Mouse (Mus musculus) limb, embryonic 11.5 days (tissue): ENCODE data around the gene Cc2d1a. TPM values are rescaled to one million over a fixed set of nuclear protein-coding genes. Genes with fewer than 3 reads are reported as not detected.

Experiments used
- ATAC-seq: fragments of 200-750 bp; cut with Nextera tagmentation; 2 replicates; pipeline ENCODE4 v1.8.0; 2017; ENCODE audit warnings: low read depth; ENCODE audit not compliant: insufficient number of reproducible peaks, low FRiP score, low TSS enrichment
- DNase-seq: peaks from one replicate; pipeline ENCODE4 v3.0.0-alpha.2; 2015; ENCODE audit warnings: low spot score
- H3K27ac ChIP-seq: fragments of 300-500 bp; sonication (generic); replicated peaks from 2 replicates; pipeline ENCODE4 v1.5.1; 2014; ENCODE audit warnings: low read depth, mild to moderate bottlenecking, low read length
- H3K27me3 ChIP-seq: fragments of 300-500 bp; sonication (generic); 2 replicates; pipeline ENCODE4 v1.6.1; 2014; ENCODE audit warnings: mild to moderate bottlenecking, low read length, mixed read lengths; ENCODE audit not compliant: control insufficient read depth, insufficient read depth
- H3K36me3 ChIP-seq: fragments of 300-500 bp; sonication (generic); 2 replicates; pipeline ENCODE4 v1.6.1; 2014; ENCODE audit warnings: mild to moderate bottlenecking, low read length, moderate library complexity, mixed read lengths; ENCODE audit not compliant: control insufficient read depth, insufficient read depth
- H3K4me1 ChIP-seq: fragments of 300-500 bp; sonication (generic); 2 replicates; pipeline ENCODE4 v1.6.1; 2014; ENCODE audit warnings: low read length, mixed read lengths; ENCODE audit not compliant: control insufficient read depth, insufficient read depth
- H3K4me2 ChIP-seq: fragments of 300-500 bp; sonication (generic); 2 replicates; pipeline ENCODE4 v1.6.1; 2014; ENCODE audit warnings: low read depth, mild to moderate bottlenecking, moderate library complexity; ENCODE audit not compliant: severe bottlenecking
- H3K4me3 ChIP-seq: fragments of 300-500 bp; sonication (generic); 2 replicates; pipeline ENCODE4 v1.5.1; 2014; ENCODE audit warnings: low read depth, low read length
- H3K9ac ChIP-seq: fragments of 300-500 bp; sonication (generic); 2 replicates; pipeline ENCODE4 v1.6.1; 2014; ENCODE audit warnings: mild to moderate bottlenecking, low read length
- H3K9me3 ChIP-seq: fragments of 300-500 bp; sonication (generic); 2 replicates; pipeline ENCODE4 v1.6.1; 2016; ENCODE audit warnings: low read length; ENCODE audit not compliant: control insufficient read depth
- WGBS: fragments of 180-500 bp; shearing (Covaris S2); extraction: QIAGEN DNeasy Blood & Tissue Kit; methylation state at CpG from one replicate; pipeline ENCODE4 v1.1.7; 2014; 5-methylcytosine and 5-hydroxymethylcytosine counted together
- polyA plus RNA-seq: library from polyadenylated mRNA; unstranded; fragments of >200 nt; fragmentation: Nextera tagmentation; extraction: Ambion mirVana; gene quantifications from 2 replicates; pipeline ENCODE4 v1.2.1, GENCODE M21; 2014

Cc2d1a gene
- polyA plus RNA-seq, 1 experiment from 2014 or later: 15.7 TPM

GRCm38 (mm10) chr8:84106216-84107040, 41.3 kb downstream of the Cc2d1a start:
- no peak for ATAC-seq
- Histone ChIP-seq H3K4me3 (no peak overlapping the region), H3K9me3 (no peaks in the 10 kb centered on the region), H3K27ac (no peak overlapping the region), H3K27me3 (no peaks in the 10 kb centered on the region), H3K9ac (no peak overlapping the region), H3K36me3 (peaks cover 8% of the 10 kb centered on the region), H3K4me2 (no peak overlapping the region), H3K4me1 (peaks cover 19% of the 10 kb centered on the region)
- no peak for DNase-seq
- 91% methylated on average over 6 of the region's 6 CpGs for WGBS

- Histone ChIP-seq H3K9ac (no peak overlapping the region), H3K4me3 (no peak overlapping the region; the same call in 1 of the 2 replicates), H3K36me3 (peaks cover 10% of the 10 kb centered on the region), H3K4me2 (no peak overlapping the region), H3K27me3 (no peaks in the 10 kb centered on the region), H3K9me3 (no peaks in the 10 kb centered on the region), H3K27ac (no peak overlapping the region), H3K4me1 (peaks cover 19% of the 10 kb centered on the region)
- 76% methylated on average over 2 of the region's 2 CpGs for WGBS
- no peak for DNase-seq
- ATAC-seq: no peak
Observed at GRCm38 (mm10) chr8:84105676-84106075, 42.1 kb downstream of the Cc2d1a start.

DNA sequence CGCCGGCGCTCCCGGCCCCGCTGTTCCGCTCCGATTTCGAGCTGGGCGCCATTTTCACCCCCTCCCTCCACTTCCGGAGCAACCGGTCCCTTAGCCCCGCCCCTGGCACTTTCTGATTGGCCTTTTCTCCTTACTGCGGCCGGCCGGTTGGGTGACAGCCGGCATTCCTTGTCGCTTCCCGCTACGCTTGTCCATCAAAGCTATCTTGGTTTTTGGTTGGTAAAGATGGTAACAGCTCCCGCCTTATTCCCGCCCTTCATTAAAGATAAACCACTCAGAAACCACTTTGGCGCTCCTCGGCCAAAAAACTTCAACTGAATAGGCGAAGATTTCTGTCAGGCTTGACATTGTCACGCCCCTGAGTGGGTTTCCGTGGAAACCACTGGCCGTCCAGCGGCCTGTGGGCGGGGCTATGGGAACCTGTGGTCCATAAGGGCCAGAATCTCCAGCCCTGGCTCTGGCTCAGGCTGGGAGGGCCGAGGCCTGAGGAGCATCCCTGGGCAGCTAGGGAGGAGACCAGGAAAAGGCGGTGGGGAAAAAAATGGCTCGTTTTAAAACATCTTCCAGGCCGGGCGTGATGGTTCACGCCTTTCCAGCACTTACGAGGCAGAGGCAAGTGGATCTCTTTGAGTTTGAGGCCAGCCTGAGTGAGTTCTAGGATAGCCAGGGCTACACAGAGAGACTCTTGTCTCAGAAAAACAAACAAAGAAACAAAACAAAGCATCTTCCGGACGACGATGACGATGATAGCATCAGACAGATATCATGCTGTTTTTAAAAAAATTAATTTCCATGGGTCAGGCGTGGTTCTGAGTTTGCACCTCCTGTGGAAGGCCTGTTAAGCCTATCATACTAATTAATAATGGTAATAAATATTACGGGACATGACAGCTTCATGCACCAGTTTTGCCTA, 42.8 kb downstream of the Cc2d1a start, which contains the start of gene Dcaf15:
Dcaf15 (minus strand) TSS at position 72 of the 913 bp plus-strand sequence.
- Histone ChIP-seq H3K9me3 (no peaks in the 10 kb centered on the region), H3K4me2 (peak within 1 kb of the TSS; percentile 88), H3K4me3 (peak within 1 kb of the TSS; percentile 65), H3K36me3 (peaks cover 10% of the 10 kb centered on the region), H3K27ac (peak within 1 kb of the TSS; percentile 76; the same call in 1 of the 2 replicates), H3K9ac (peak within 1 kb of the TSS; percentile 87), H3K4me1 (peaks cover 19% of the 10 kb centered on the region), H3K27me3 (no peaks in the 10 kb centered on the region)
- DNase-seq (peak; percentile 98), ATAC-seq (peak; percentile 96)
- 8% methylated on average over 41 of the region's 42 CpGs for WGBS

DNA sequence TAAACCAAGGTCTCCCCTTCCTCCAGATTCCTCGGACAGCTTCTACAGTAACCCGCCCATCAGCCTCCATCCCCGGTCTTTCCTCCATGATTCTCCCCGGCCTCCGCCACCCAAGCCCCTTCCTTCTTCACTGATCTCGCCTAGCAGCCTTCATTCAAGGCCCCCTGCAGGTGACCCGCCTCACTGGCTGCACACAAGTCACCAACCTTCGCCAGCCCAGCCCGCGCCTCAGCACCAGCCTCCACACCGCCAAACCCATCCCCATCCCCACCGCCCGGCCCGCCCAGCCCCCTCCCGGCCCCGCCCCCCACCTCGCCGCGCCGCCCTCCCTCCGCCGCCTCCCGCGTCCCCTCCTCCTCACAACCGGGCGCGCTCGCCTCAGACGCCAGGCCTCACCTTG, 43.5 kb downstream of the Cc2d1a start:
- H3K4me1 ChIP-seq: peaks cover 19% of the 10 kb centered on the region
- peak overlapping the region; percentile 88 for H3K4me2 ChIP-seq
- peak; percentile 75 for ATAC-seq
- no peaks in the 10 kb centered on the region for H3K27me3 ChIP-seq
- peaks cover 12% of the 10 kb centered on the region for H3K36me3 ChIP-seq
- peak overlapping the region; percentile 65 for H3K4me3 ChIP-seq
- no peaks in the 10 kb centered on the region for H3K9me3 ChIP-seq
- peak; percentile 86 for DNase-seq
- 0% methylated on average over 16 of the region's 29 CpGs for WGBS
- peak overlapping the region; percentile 87 for H3K9ac ChIP-seq
- peak overlapping the region; percentile 76; the same call in 1 of the 2 replicates for H3K27ac ChIP-seq

- Histone ChIP-seq H3K4me1 (peaks cover 19% of the 10 kb centered on the region), H3K9ac (peak overlapping the region; percentile 62), H3K4me3 (peak overlapping the region; percentile 65), H3K4me2 (peak overlapping the region; percentile 88), H3K9me3 (no peaks in the 10 kb centered on the region), H3K27me3 (no peaks in the 10 kb centered on the region), H3K27ac (0 out of 2 replicates have a peak overlapping the region, but pooled peaks have one; percentile 8), H3K36me3 (peaks cover 15% of the 10 kb centered on the region)
- ATAC-seq (no peak), DNase-seq (no peak)
- 68% methylated on average over 3 of the region's 3 CpGs for WGBS
Observed at GRCm38 (mm10) chr8:84103601-84104000, 44.1 kb downstream of the Cc2d1a start.

- Histone ChIP-seq H3K4me1 (peaks cover 19% of the 10 kb centered on the region), H3K27me3 (no peaks in the 10 kb centered on the region), H3K9me3 (no peaks in the 10 kb centered on the region), H3K4me3 (no peak overlapping the region), H3K9ac (no peak overlapping the region; the same call in 1 of the 2 replicates), H3K4me2 (no peak overlapping the region), H3K36me3 (peaks cover 31% of the 10 kb centered on the region), H3K27ac (no peak overlapping the region)
- no peak for ATAC-seq
- WGBS: 96% methylated on average over 25 of the region's 25 CpGs
- DNase-seq: no peak
Observed at GRCm38 (mm10) chr8:84101476-84102270, 46.1 kb downstream of the Cc2d1a start.

- Histone ChIP-seq H3K9me3 (no peaks in the 10 kb centered on the region), H3K4me2 (no peak overlapping the region), H3K4me1 (peaks cover 6% of the 10 kb centered on the region), H3K27me3 (no peaks in the 10 kb centered on the region), H3K4me3 (no peak overlapping the region), H3K9ac (no peak overlapping the region), H3K27ac (no peak overlapping the region), H3K36me3 (peaks cover 48% of the 10 kb centered on the region)
- WGBS: 95% methylated on average over 7 of the region's 7 CpGs
- ATAC-seq (no peak), DNase-seq (no peak)
Observed at GRCm38 (mm10) chr8:84098376-84098775, 49.4 kb downstream of the Cc2d1a start.
